Mouse (Mus musculus): ENCODE data around the gene Klhl3. TPM values are rescaled to one million over a fixed set of nuclear protein-coding genes. Genes with fewer than 3 reads are reported as not detected.
A peak's percentile ranks its signal among the peaks of the same experiment; 100 is the strongest.

Klhl3 gene
- total and polyA plus RNA-seq, 2 experiments from 2014 or later = 12.2 to 12.6 TPM

DNA sequence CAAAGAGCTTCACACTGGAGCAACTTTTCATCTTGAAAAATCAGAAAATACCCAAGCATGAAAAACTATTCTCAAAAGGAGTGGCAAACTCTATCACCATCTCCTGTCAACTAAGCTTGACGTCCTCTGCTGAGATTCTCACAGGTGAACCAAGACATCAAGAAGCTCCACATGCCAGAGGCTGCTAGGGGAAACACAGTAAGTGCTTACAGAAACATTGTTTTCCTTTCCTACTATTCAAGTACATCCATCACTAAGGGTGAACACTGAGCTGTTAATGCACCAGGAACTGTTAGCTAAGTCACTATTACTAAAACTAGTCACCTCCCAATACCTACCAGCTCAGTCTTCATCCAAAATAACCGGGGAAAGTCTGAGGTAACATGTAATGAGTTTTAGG is 11.6 kb upstream of the Klhl3 start:
- Histone ChIP-seq H3K9me3 (ENCODE audit: low read length) (no peaks in the 10 kb centered on the region), H3K27ac (ENCODE audit: low read depth, low read length) (no peak overlapping the region), H3K27me3 (ENCODE audit: insufficient read depth, low read length) (no peaks in the 10 kb centered on the region), H3K36me3 (ENCODE audit: insufficient read depth) (no peaks in the 10 kb centered on the region), H3K4me2 (ENCODE audit: low read depth) (no peak overlapping the region), H3K4me1 (ENCODE audit: insufficient read depth) (peaks cover 24% of the 10 kb centered on the region), H3K4me3 (ENCODE audit: low read depth, low read length) (no peak overlapping the region), H3K9ac (no peak overlapping the region)
- WGBS = 60% methylated on average over 2 of the region's 2 CpGs
- TF ChIP-seq CTCF (IDR thresholded peaks at IDR 0.05; ENCODE audit: low read depth) = no peak
- DNase-seq (no peak), ATAC-seq (no peak)

DNA sequence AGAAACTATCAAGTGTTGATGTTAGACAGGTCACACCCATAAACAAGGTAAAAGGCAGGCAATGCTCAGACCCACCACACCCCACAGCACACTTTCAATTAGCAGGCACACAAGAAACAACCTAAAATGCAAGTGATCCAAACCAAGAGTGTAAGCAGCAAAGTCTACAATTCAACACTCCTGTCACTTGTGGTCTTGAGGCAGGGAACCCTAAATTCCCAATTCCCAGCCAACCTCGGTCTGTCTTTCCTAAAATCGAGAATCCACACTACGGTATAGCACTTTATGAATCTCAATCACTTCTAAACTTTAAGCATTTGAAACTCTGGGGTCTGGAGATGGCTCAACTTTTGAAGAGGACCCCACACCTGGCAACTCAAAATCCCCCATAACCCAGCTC is 10.9 kb upstream of the Klhl3 start:
- Histone ChIP-seq H3K27ac (ENCODE audit: low read depth, low read length) (no peak overlapping the region), H3K4me3 (ENCODE audit: low read depth, low read length) (no peak overlapping the region), H3K4me2 (ENCODE audit: low read depth) (no peak overlapping the region), H3K27me3 (ENCODE audit: insufficient read depth, low read length) (no peaks in the 10 kb centered on the region), H3K9ac (no peak overlapping the region), H3K4me1 (ENCODE audit: insufficient read depth) (peaks cover 17% of the 10 kb centered on the region), H3K36me3 (ENCODE audit: insufficient read depth) (no peaks in the 10 kb centered on the region), H3K9me3 (ENCODE audit: low read length) (no peaks in the 10 kb centered on the region)
- ATAC-seq = no peak
- TF ChIP-seq CTCF (IDR thresholded peaks at IDR 0.05; ENCODE audit: low read depth) = no peak
- WGBS = 84% methylated on average over 3 of the region's 3 CpGs
- DNase-seq = no peak

GRCm38 (mm10) chr13:58123381-58123780 is 10.0 kb upstream of the Klhl3 start:
- Histone ChIP-seq H3K27ac (ENCODE audit: low read depth, low read length) (no peak overlapping the region), H3K4me1 (ENCODE audit: insufficient read depth) (peaks cover 16% of the 10 kb centered on the region; the same call in 1 of the 2 replicates), H3K4me2 (ENCODE audit: low read depth) (no peak overlapping the region), H3K27me3 (ENCODE audit: insufficient read depth, low read length) (no peaks in the 10 kb centered on the region), H3K9me3 (ENCODE audit: low read length) (no peaks in the 10 kb centered on the region), H3K9ac (no peak overlapping the region), H3K36me3 (ENCODE audit: insufficient read depth) (no peaks in the 10 kb centered on the region), H3K4me3 (ENCODE audit: low read depth, low read length) (no peak overlapping the region)
- DNase-seq (no peak), ATAC-seq (no peak)
- 71% methylated on average over 8 of the region's 8 CpGs for WGBS
- TF ChIP-seq CTCF (IDR thresholded peaks at IDR 0.05; ENCODE audit: low read depth) = no peak

- TF ChIP-seq CTCF (IDR thresholded peaks at IDR 0.05; ENCODE audit: low read depth) = no peak
- no peaks in the 10 kb centered on the region for H3K9me3 ChIP-seq (ENCODE audit: low read length)
- no peak overlapping the region for H3K4me3 ChIP-seq (ENCODE audit: low read depth, low read length)
- no peaks in the 10 kb centered on the region for H3K36me3 ChIP-seq (ENCODE audit: insufficient read depth)
- H3K27me3 ChIP-seq (ENCODE audit: insufficient read depth, low read length) = no peaks in the 10 kb centered on the region
- whole genome bisulfite sequencing = 55% methylated on average over 10 of the region's 10 CpGs
- no peak for DNase-seq
- H3K9ac ChIP-seq = no peak overlapping the region
- no peak for ATAC-seq
- no peak overlapping the region for H3K27ac ChIP-seq (ENCODE audit: low read depth, low read length)
- peaks cover 16% of the 10 kb centered on the region; the same call in 1 of the 2 replicates for H3K4me1 ChIP-seq (ENCODE audit: insufficient read depth)
- no peak overlapping the region for H3K4me2 ChIP-seq (ENCODE audit: low read depth)
Observed at GRCm38 (mm10) chr13:58122786-58123297, 9.4 kb upstream of the Klhl3 start.

DNA sequence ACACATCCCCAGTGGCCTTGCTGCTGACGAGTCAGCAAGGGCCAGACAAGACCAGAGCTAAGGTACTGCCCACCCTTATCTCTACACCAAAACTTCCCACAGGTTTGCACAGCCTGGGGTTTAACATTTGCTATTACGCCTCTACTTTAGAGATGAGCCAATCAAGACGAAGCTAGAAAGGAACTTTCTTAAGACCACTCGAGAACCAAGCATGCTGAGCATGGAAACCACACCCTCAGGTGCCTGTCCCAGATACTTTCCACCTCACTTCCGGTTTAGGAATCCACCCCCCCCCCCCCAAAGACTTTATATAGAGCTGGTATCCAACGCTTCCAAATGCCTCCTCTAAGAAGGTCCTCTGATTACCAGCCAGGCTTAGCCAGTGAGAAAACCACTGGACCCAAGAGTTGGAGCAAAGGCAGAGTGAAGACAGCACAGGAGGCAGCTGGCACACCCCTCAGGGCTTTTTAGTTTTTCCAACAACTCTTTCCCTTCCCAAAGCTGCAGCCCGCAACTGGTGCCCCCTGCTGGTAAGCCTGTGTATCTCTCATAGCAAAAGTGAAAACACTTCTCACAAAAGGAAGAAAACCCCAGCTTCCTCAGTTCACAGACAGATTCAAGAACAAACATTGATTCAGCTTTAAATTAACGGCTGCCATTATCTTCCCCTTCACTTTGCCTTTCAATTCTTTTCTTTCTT is 4.1 kb upstream of the Klhl3 start:
- no peak overlapping the region for H3K27ac ChIP-seq (ENCODE audit: low read depth, low read length)
- DNase-seq (peak; percentile 39), ATAC-seq (no peak)
- no peaks in the 10 kb centered on the region for H3K9me3 ChIP-seq (ENCODE audit: low read length)
- no peak overlapping the region for H3K4me2 ChIP-seq (ENCODE audit: low read depth)
- TF ChIP-seq CTCF (IDR thresholded peaks at IDR 0.05; ENCODE audit: low read depth) = peak; percentile 62
- H3K9ac ChIP-seq = no peak overlapping the region
- H3K4me3 ChIP-seq (ENCODE audit: low read depth, low read length) = no peak overlapping the region
- H3K4me1 ChIP-seq (ENCODE audit: insufficient read depth) = no peaks in the 10 kb centered on the region
- H3K36me3 ChIP-seq (ENCODE audit: insufficient read depth) = no peaks in the 10 kb centered on the region
- WGBS = 67% methylated on average over 8 of the region's 8 CpGs
- H3K27me3 ChIP-seq (ENCODE audit: insufficient read depth, low read length) = no peaks in the 10 kb centered on the region

GRCm38 (mm10) chr13:58116801-58117200 is 3.4 kb upstream of the Klhl3 start:
- H3K4me3 ChIP-seq (ENCODE audit: low read depth, low read length) = no peak overlapping the region

GRCm38 (mm10) chr13:58115227-58115626 is 1.8 kb upstream of the Klhl3 start:
- 75% methylated on average over 13 of the region's 13 CpGs for WGBS

More at GRCm38 (mm10) chr13:58116801-58117200, 3.4 kb upstream of the Klhl3 start:
- Histone ChIP-seq H3K36me3 (ENCODE audit: insufficient read depth) (no peaks in the 10 kb centered on the region), H3K27ac (ENCODE audit: low read depth, low read length) (no peak overlapping the region), H3K4me2 (ENCODE audit: low read depth) (no peak overlapping the region), H3K9me3 (ENCODE audit: low read length) (no peaks in the 10 kb centered on the region), H3K9ac (no peak overlapping the region), H3K27me3 (ENCODE audit: insufficient read depth, low read length) (no peaks in the 10 kb centered on the region), H3K4me1 (ENCODE audit: insufficient read depth) (peaks cover under 1% of the 10 kb centered on the region; the same call in 1 of the 2 replicates)
- DNase-seq (no peak), ATAC-seq (no peak)
- 87% methylated on average over 2 of the region's 2 CpGs for WGBS
- TF ChIP-seq CTCF (IDR thresholded peaks at IDR 0.05; ENCODE audit: low read depth) = no peak

More at GRCm38 (mm10) chr13:58115227-58115626, 1.8 kb upstream of the Klhl3 start:
- Histone ChIP-seq H3K4me2 (ENCODE audit: low read depth) (no peak overlapping the region), H3K4me1 (ENCODE audit: insufficient read depth) (peaks cover 3% of the 10 kb centered on the region; the same call in 1 of the 2 replicates), H3K27me3 (ENCODE audit: insufficient read depth, low read length) (no peaks in the 10 kb centered on the region), H3K4me3 (ENCODE audit: low read depth, low read length) (no peak overlapping the region), H3K36me3 (ENCODE audit: insufficient read depth) (no peaks in the 10 kb centered on the region), H3K9ac (no peak overlapping the region), H3K27ac (ENCODE audit: low read depth, low read length) (no peak overlapping the region), H3K9me3 (ENCODE audit: low read length) (no peaks in the 10 kb centered on the region)
- TF ChIP-seq CTCF (IDR thresholded peaks at IDR 0.05; ENCODE audit: low read depth) = no peak
- DNase-seq (no peak), ATAC-seq (no peak)
